Mouse (Mus musculus) testis, adult 2 months (tissue): Measurements from ENCODE around the gene Gsta3.

Source experiments
- CTCF ChIP-seq: fragments of 200-500 bp; IDR thresholded peaks from 2 replicates; pipeline ENCODE4 v1.5.1; 2012; ENCODE audit warnings: low read depth, mild to moderate bottlenecking, inconsistent platforms, low read length, moderate library complexity; ENCODE audit not compliant: control insufficient read depth, insufficient read depth, insufficient replicate concordance
- POLR2A ChIP-seq: fragments of 200-500 bp; IDR thresholded peaks from 2 replicates; pipeline ENCODE4 v1.6.1; 2012; ENCODE audit warnings: low read depth, mild to moderate bottlenecking, inconsistent platforms, low read length, moderate library complexity; ENCODE audit not compliant: control insufficient read depth

DNA sequence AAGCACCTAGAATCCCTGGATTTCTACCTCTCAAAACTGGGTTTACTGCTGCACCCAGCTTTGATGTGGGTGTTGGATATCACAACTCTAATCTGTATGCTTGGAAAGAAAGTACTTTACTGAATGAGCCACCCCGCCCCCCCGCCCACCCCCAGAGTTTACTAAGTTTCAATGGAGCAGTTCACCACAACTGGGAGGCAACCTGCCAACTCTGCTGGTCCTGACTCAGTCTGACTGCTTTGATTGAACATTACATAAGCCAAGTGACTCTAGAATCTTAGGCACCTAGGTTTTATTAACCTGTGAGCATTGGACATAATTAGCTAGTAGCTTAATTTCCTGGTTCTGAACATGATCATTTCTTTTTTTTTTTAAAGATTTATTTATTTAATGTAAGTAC, 73.9 kb downstream of the Gsta3 start:
- TF ChIP-seq CTCF: no peak
- no peak for TF ChIP-seq POLR2A
